Mouse (Mus musculus) megakaryocyte, embryonic 14.5 days (primary cell): Measurements from ENCODE around the gene Cdkn2d.

Experiments used
- FLI1 ChIP-seq: IDR thresholded peaks from 2 replicates; pipeline ENCODE4 v1.6.1; 2012; ENCODE audit warnings: low read length, inconsistent platforms, mixed read lengths
- GATA1 ChIP-seq: IDR thresholded peaks from 3 replicates; pipeline ENCODE4 v1.6.1; 2012; ENCODE audit warnings: mixed read lengths, low read length, inconsistent platforms, borderline replicate concordance

DNA sequence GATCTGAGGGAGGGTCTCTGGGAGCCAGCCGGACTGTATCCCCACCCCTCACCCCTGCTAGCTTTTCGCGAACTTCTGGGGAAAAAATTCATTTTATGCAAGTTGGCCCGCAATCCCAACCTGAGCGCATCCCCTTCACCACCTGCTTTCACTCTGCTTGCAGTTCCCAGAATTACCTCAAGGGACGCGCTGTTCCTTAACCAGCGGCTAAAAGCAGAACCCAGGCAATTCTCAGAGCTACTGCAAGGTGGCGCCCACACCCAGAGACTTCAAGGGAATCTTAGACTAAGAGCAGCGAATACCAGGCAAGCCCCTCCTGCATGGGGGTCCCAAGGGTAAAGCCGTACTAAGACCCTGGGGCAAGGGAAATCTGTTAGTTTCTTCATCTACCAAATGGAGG is 49.9 kb downstream of the Cdkn2d start:
- TF ChIP-seq GATA1: no peak
- TF ChIP-seq FLI1: no peak
